Mouse (Mus musculus) hindbrain, embryonic 10.5 days (tissue): ENCODE measurements around the gene Hist1h2ak. TPM values are rescaled to one million over a fixed set of nuclear protein-coding genes. Genes with fewer than 3 reads are reported as not detected.
"Not testable (repeated sequence)": the region's sequence is repeated elsewhere in the genome, so short reads cannot be mapped to it uniquely, and the experiment has no call there.

Experiments
- DNase-seq: peaks from one replicate; pipeline ENCODE4 v3.0.0-alpha.2; 2017; ENCODE audit warnings: low spot score
- H3K27ac ChIP-seq: fragments of 300-500 bp; sonication (generic); 2 replicates; pipeline ENCODE4 v1.5.1; 2016; ENCODE audit warnings: mild to moderate bottlenecking, moderate library complexity
- H3K27me3 ChIP-seq: fragments of 300-500 bp; sonication (generic); 2 replicates; pipeline ENCODE4 v1.6.1; 2016; ENCODE audit warnings: mild to moderate bottlenecking; ENCODE audit not compliant: poor library complexity, insufficient read depth, severe bottlenecking
- H3K36me3 ChIP-seq: fragments of 300-500 bp; sonication (generic); 2 replicates; pipeline ENCODE4 v1.6.1; 2016; ENCODE audit warnings: mild to moderate bottlenecking, moderate library complexity
- H3K4me1 ChIP-seq: fragments of 300-500 bp; sonication (generic); replicated peaks from 2 replicates; pipeline ENCODE4 v1.6.1; 2016; ENCODE audit warnings: mild to moderate bottlenecking
- H3K4me3 ChIP-seq: fragments of 300-500 bp; sonication (generic); 2 replicates; pipeline ENCODE4 v1.5.1; 2016; ENCODE audit warnings: mild to moderate bottlenecking, moderate library complexity
- H3K9me3 ChIP-seq: fragments of 300-500 bp; sonication (generic); 2 replicates; pipeline ENCODE4 v1.6.1; 2016; ENCODE audit warnings: mild to moderate bottlenecking, moderate library complexity
- WGBS: fragments of 180-500 bp; shearing (Covaris S2); methylation state at CpG from one replicate; pipeline ENCODE4 v1.1.7; 2016; 5-methylcytosine and 5-hydroxymethylcytosine counted together
- polyA plus RNA-seq: library from polyadenylated mRNA; unstranded; fragments of >200 nt; fragmentation: Nextera tagmentation; extraction: Ambion mirVana; gene quantifications from 2 replicates; pipeline ENCODE4 v1.2.1, GENCODE M21; 2016

Gene Hist1h2ak
- polyA plus RNA-seq, 1 experiment from 2014 or later: 14.0 TPM

DNA sequence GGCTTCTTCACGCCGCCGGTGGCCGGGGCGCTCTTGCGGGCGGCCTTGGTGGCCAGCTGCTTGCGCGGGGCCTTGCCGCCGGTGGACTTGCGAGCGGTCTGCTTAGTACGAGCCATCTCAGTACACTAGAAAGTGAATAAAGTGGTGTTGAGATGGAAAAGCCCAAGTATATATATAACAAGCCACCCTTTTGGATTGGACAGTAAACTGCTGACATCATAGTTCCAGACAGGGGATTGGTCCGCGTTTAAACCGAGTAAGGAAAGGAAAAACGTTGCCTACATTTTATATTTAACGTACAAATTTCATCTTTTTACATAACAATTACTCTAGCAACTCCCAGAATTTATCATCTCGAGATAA, 29.6 kb upstream of the Hist1h2ak start, which contains the start of gene Hist1h3i:
Gene Hist1h3i, minus strand, starts transcription at position 116 of the 363 bp plus-strand sequence.
- no peaks in the 10 kb centered on the region for H3K27me3 ChIP-seq
- DNase-seq: peak; percentile 57
- WGBS: under 1% methylated on average over 17 of the region's 20 CpGs
- H3K4me3 ChIP-seq: peak within 1 kb of the TSS; percentile 58
- H3K36me3 ChIP-seq: no peaks in the 10 kb centered on the region
- H3K9me3 ChIP-seq: no peaks in the 10 kb centered on the region
- H3K4me1 ChIP-seq: peaks cover 58% of the 10 kb centered on the region
- peak within 1 kb of the TSS; percentile 97 for H3K27ac ChIP-seq

DNA sequence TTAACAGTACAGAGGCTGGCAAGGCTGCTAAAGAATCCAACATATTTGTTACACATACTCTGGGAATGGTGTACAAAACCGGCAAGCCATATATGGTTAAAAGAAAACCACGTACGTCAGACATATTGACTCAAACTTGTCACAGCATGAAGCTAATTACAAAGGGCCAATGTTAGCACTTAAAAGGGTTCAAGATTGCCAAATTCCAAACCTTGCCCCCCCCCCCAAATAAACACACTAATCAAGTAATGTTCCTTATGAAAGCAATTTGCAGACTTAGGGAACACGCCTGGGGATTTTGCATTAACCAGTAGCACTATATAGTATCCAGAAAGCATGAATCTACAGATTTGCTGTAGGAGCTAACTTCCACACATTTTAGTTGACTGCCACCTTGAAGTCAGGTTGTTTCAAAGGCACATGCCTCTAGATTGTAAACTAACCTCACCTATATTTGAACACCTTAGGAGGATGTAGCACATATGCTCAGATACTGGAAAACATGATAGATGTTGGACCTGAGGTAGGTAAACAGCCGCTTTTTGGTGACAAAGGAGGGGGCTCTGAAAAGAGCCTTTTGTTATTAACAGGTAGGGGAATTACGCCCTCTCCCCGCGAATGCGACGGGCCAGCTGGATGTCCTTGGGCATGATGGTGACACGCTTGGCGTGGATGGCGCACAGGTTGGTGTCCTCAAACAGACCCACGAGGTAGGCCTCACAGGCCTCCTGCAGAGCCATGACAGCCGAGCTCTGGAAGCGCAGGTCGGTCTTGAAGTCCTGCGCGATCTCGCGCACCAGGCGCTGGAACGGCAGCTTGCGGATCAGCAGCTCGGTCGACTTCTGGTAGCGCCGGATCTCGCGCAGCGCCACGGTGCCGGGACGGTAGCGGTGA, 29.0 kb upstream of the Hist1h2ak start:
- not testable (repeated sequence) for H3K27me3 ChIP-seq, H3K9me3 ChIP-seq, H3K36me3 ChIP-seq
- H3K4me1 ChIP-seq: peaks cover 56% of the 10 kb centered on the region
- peak overlapping the region; percentile 97 for H3K27ac ChIP-seq
- peak overlapping the region; percentile 58 for H3K4me3 ChIP-seq
- WGBS: 1% methylated on average over 15 of the region's 35 CpGs
- peak; percentile 57 for DNase-seq

DNA sequence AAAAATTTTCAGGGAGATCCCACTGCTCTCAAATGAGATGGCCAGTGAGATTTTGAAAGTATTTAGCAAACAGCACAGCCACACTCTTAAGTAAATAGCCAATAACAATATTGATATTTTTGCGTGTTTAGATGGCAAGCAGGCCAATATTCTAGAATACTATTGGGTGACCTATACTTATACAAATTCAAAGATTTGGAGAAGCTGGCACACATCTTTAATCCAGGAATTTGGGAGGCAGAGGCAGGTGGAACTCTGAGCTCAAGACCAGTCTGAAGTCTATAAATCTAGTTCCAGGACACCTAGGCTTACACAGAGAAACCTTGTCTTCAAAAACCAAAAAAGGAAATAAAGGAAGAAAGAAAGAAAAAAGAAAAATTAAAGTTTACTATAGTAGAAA, 28.0 kb upstream of the Hist1h2ak start:
- peak overlapping the region; percentile 97 for H3K27ac ChIP-seq
- DNase-seq: no peak
- H3K36me3 ChIP-seq: no peaks in the 10 kb centered on the region
- 81% methylated on average over 1 of the region's 1 CpGs for WGBS
- H3K27me3 ChIP-seq: no peaks in the 10 kb centered on the region
- H3K4me1 ChIP-seq: peaks cover 61% of the 10 kb centered on the region
- H3K4me3 ChIP-seq: peak overlapping the region; percentile 58; the same call in 1 of the 2 replicates
- no peaks in the 10 kb centered on the region for H3K9me3 ChIP-seq

DNA sequence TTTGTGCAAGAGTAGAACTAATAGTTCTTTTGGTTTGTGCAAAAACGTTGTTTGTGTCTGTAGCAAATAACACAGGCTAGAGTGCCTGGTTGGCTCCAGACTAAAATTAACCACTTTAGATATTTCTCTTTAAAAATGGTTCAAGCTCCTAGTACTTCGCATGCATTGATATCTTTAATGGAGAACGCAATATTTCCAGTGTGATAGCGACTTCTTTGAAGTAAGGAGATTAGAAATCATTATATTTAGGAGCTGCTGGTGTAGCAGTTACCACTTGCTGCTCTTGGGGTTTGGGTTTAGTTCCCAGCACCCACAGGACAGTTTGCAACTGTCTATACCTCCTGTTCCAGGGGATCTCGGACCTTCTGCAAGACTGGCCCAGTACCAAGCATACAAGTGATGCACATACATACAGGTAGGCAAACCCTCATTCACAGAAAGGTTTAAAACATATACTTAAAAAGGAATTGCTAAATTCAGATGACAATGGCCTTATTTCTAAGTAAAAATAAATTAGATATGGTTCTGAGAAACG, 27.5 kb upstream of the Hist1h2ak start:
- H3K27ac ChIP-seq: peak overlapping the region; percentile 97
- H3K36me3 ChIP-seq: no peaks in the 10 kb centered on the region
- peak overlapping the region; percentile 77 for H3K4me3 ChIP-seq
- no peaks in the 10 kb centered on the region for H3K9me3 ChIP-seq
- no peak for DNase-seq
- H3K27me3 ChIP-seq: no peaks in the 10 kb centered on the region
- peaks cover 55% of the 10 kb centered on the region for H3K4me1 ChIP-seq
- 45% methylated on average over 6 of the region's 6 CpGs for WGBS

DNA sequence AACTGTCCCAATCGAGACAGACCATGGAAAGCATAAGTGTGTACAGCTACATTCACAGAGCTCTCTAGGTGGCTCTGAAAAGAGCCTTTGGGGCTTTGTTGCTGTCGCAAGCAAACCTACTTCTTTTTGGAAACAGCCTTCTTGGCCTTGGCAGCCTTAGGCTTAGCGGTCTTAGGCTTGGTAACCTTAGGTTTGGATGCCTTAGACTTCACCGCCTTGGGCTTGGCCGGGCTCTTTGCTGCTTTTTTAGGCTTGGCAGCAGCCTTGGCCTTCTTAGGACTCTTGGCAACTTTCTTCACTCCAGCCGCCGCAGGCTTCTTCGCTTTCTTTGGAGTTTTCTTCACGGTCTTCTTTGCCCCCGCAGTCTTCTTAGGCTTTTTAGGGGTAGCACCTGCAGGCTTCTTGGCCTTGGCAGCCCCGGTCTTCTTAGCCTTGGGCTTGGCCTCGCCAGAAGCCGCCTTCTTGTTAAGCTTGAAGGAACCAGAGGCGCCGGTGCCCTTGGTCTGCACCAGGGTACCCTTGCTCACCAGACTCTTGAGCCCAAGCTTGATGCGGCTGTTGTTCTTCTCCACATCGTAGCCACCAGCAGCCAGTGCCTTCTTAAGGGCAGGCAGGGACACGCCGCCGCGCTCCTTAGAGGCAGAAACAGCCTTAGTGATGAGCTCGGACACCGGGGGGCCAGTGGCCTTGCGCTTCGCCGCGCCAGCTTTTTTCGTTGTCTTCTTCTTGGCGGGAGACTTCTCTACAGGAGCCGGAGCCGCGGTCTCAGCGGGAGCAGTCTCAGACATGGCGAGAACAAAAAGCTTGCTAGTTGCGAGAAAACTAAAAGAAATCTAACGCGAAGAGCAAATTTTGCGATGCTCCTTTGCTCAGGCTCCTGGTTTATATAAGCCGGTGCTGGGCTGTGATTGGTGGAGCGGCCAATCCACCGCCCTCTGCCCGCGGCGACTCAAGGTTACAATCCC, 26.4 kb upstream of the Hist1h2ak start, which contains the start of gene Hist1h1b:
Gene Hist1h1b, minus strand, starts transcription at position 859 of the 965 bp plus-strand sequence.
- Histone ChIP-seq H3K36me3 (no peaks in the 10 kb centered on the region), H3K4me3 (peak within 1 kb of the TSS; percentile 77), H3K27ac (peak within 1 kb of the TSS; percentile 97), H3K9me3 (no peaks in the 10 kb centered on the region), H3K4me1 (peaks cover 48% of the 10 kb centered on the region), H3K27me3 (no peaks in the 10 kb centered on the region)
- DNase-seq: peak; percentile 85
- WGBS: under 1% methylated on average over 44 of the region's 44 CpGs

DNA sequence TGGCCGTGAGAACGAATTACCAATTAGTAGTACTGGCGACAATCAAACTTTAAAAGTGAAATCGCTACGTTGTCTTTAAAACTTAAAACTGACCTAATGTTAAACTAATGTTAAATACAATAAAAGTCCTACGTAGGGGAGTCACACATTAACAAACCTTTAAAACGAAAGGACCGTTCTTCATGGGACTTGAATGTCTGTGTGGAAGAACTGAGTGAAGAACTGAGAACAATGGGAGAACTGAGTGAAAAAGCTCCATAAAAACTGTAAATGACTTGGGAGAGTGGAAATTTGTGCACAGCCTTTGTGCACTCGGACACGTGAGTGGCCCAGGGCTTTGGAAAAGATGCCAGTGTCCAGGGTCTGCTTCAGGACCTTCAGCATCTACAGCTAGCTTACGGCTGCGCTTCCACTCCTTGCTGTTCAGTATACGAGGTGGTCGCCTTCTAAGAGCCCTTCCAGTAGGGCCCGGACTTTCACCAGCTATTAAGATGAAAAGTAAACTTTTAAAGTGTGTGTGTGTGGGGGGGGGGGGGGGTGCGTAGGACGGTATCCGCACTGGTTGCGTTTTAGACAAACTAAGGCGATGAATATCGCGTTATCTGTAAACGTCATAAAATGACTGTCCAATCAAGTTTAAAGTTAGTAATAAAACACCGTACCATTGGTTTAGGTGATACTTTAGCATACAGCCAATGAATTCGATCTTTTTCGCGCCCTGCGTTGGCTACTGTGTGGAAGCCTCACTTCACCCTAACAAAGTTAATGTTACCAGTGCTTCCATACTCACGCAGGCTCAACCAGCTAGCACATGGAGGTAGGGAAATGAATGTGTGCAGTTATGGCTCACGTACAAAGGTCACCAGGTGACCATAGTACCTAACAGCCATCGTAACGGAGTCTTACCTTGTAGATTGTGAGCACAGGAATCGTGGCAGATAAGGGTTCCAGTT, 25.5 kb upstream of the Hist1h2ak start:
- H3K4me1 ChIP-seq: peaks cover 44% of the 10 kb centered on the region
- H3K27ac ChIP-seq: peak overlapping the region; percentile 97
- no peaks in the 10 kb centered on the region for H3K9me3 ChIP-seq
- peak; percentile 74 for DNase-seq
- H3K36me3 ChIP-seq: no peaks in the 10 kb centered on the region
- H3K4me3 ChIP-seq: peak overlapping the region; percentile 77
- WGBS: 8% methylated on average over 33 of the region's 33 CpGs
- H3K27me3 ChIP-seq: no peaks in the 10 kb centered on the region

DNA sequence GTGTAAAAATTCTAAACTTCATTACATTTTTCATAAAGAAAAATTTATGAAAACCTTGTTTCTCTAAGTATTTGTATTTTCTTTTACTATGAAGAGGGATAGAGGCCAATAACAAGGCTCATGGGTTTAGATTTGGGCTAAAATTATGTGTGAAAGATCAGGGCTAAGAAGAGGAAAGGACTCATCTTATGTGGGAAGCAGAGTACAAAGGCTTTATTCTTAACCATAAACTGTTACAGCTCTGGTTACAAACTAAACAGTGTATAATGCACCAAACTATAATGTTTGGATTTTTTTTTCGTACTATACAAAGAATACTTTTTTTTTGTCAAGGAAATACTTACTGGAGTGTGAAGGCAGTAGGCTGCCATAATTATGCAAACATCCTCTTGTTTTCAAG, 2.1 kb upstream of the Hist1h2ak start:
- no peaks in the 10 kb centered on the region for H3K36me3 ChIP-seq
- H3K27me3 ChIP-seq: no peaks in the 10 kb centered on the region
- H3K4me3 ChIP-seq: peak overlapping the region; percentile 55; the same call in 1 of the 2 replicates
- 79% methylated on average over 1 of the region's 1 CpGs for WGBS
- DNase-seq: no peak
- H3K4me1 ChIP-seq: peaks cover 41% of the 10 kb centered on the region
- no peaks in the 10 kb centered on the region for H3K9me3 ChIP-seq
- H3K27ac ChIP-seq: peak overlapping the region; percentile 89

DNA sequence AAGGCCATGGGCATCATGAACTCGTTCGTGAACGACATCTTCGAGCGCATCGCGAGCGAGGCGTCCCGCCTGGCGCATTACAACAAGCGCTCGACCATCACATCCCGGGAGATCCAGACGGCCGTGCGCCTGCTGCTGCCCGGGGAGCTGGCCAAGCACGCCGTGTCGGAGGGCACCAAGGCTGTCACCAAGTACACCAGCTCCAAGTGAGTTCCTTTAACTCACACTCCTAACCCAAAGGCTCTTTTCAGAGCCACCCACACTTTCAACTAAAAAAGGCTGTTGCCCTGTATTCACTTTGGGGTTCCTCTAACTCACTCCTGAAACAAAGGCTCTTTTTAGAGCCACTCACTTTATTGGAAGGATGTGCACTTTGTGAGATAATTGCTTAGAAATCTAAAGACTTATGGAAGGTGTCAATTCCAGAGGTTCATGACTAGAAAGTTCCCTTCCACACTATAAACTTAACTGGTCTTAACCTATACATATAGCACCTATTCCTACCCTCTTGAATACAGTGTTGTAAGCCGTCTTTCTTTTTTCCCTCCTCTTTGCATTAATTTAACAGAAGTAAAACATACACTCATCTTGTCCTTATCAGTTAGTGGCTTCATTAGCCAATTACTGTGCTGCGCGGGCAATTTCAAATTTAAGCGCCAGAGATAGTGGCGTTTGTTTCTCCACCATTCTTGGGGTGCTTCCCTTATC, 821 bp upstream of the Hist1h2ak start:
- H3K27me3 ChIP-seq, H3K9me3 ChIP-seq, H3K36me3 ChIP-seq: not testable (repeated sequence)
- Histone ChIP-seq H3K27ac (peak overlapping the region; percentile 89), H3K4me1 (peaks cover 44% of the 10 kb centered on the region), H3K4me3 (peak overlapping the region; percentile 55)
- peak; percentile 51 for DNase-seq
- WGBS: 1% methylated on average over 26 of the region's 26 CpGs

DNA sequence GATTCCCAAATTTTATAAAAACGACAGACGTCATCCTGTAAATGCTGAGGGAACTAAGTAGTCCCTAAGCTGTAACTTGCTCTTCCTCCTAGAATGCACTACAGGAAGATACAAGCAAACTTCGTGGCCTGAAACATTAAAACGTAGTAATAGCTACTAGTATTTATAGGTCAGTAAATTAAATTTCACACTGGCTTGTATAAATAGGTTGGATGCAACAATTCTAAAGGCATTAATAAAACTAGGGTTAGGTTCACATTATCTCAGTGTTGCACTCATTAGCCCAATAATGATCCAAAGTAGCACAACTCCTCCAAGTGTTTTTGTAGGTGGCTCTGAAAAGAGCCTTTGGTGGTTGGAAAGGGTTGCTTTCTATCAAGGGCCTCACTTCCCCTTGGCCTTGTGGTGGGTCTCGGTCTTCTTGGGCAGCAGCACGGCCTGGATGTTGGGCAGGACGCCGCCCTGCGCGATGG, 540 bp downstream of the Hist1h2ak start:
- H3K36me3 ChIP-seq: no peaks in the 10 kb centered on the region
- peak; percentile 18 for DNase-seq
- H3K27ac ChIP-seq: peak overlapping the region; percentile 95
- H3K4me3 ChIP-seq: peak overlapping the region; percentile 54
- WGBS: 3% methylated on average over 10 of the region's 10 CpGs
- H3K9me3 ChIP-seq: no peaks in the 10 kb centered on the region
- H3K27me3 ChIP-seq: no peaks in the 10 kb centered on the region
- peaks cover 57% of the 10 kb centered on the region for H3K4me1 ChIP-seq

DNA sequence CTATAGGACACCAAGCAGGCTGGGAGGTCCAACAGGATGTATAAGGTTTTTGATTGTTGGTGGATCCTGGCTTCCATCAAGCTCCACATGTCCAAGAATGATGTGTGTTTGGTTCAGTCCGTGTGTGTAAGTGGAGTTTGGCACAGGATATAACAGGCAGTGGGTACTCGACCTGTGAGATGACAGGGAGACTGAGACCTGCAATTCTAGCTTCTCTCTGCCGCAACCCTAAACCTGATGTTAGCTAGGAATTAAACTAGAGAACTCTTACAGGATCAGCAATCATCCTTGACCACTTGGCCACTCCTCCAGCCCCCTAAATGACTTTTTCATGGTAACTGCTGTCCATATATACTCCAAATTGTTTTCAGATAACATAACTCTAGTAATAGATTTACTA, 1.3 kb downstream of the Hist1h2ak start:
- DNase-seq: peak; percentile 28
- H3K27ac ChIP-seq: peak overlapping the region; percentile 95
- peaks cover 60% of the 10 kb centered on the region for H3K4me1 ChIP-seq
- no peaks in the 10 kb centered on the region for H3K36me3 ChIP-seq
- WGBS: 50% methylated on average over 3 of the region's 3 CpGs
- H3K4me3 ChIP-seq: peak overlapping the region; percentile 54
- H3K9me3 ChIP-seq: no peaks in the 10 kb centered on the region
- no peaks in the 10 kb centered on the region for H3K27me3 ChIP-seq

DNA sequence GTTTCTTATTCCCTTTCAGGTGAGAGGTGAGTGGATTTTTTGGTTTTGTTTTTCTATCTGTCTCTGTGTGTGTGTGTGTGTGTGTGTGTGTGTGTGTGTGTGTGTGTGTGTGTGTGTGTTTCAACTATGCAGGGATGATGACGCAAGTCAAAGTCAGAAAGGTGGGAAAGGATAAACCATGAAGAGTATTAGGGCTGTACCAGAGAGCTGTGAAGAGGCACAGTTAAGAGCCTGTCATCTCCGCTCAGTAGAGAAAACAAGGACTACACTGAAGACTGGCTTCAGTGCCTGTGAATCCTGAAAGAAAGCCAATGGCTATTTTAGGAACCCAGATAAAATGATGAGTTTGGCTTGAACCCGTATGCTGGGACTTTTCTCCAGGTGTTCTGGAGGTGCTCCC, 1.8 kb downstream of the Hist1h2ak start:
- no peaks in the 10 kb centered on the region for H3K36me3 ChIP-seq
- DNase-seq: no peak
- 74% methylated on average over 3 of the region's 3 CpGs for WGBS
- peak overlapping the region; percentile 54 for H3K4me3 ChIP-seq
- peaks cover 62% of the 10 kb centered on the region for H3K4me1 ChIP-seq
- no peaks in the 10 kb centered on the region for H3K27me3 ChIP-seq
- H3K9me3 ChIP-seq: no peaks in the 10 kb centered on the region
- peak overlapping the region; percentile 95 for H3K27ac ChIP-seq
